Mouse (Mus musculus) c-Kit-negative CD71-positive TER-119-positive erythroid progenitor cells, embryonic 14.5 days (primary cell): ENCODE data around the gene Gm20816.
"Not testable (repeated sequence)": the region's sequence is repeated elsewhere in the genome, so short reads cannot be mapped to it uniquely, and the experiment has no call there.

Experiments used
- DNase-seq: peaks from one replicate; pipeline ENCODE4 v3.0.0-alpha.2; 2013; ENCODE audit warnings: low read depth, low spot score

Gm20816 gene

GRCm38 (mm10) chrY:68537655-68538054, at the start of gene Gm20816:
TSS of gene Gm20816 (plus strand) at chrY:68537955.
- DNase-seq: not testable (repeated sequence)
